Mouse (Mus musculus) heart, adult 2 months (tissue): Measurements from ENCODE around the gene Gpr132.

ENCODE experiments used
- CTCF ChIP-seq: fragments of 200-600 bp; IDR thresholded peaks from 2 replicates; pipeline ENCODE4 v1.8.1; 2022; ENCODE audit warnings: antibody characterized with exemption, mild to moderate bottlenecking, moderate library complexity
- POLR2A ChIP-seq: fragments of 200-500 bp; IDR thresholded peaks from 2 replicates; pipeline ENCODE4 v1.6.1; 2011; ENCODE audit warnings: mild to moderate bottlenecking, low read depth, low read length, control low read depth; ENCODE audit not compliant: insufficient read depth

- no peak for TF ChIP-seq POLR2A
- TF ChIP-seq CTCF: no peak
These were observed 9.3 kb downstream of the Gpr132 start for GRCm38 (mm10) chr12:112858581-112859336.
